23 mouse cellular contexts compared by ENCODE assay signal in genomic region chr15:101329564-101329892, GRCm38 (mm10). TPM values are rescaled to one million over a fixed set of nuclear protein-coding genes. Genes with fewer than 3 reads are reported as not detected.
DNase-seq lines count a peak whose midpoint lies in the region; ATAC-seq and TF ChIP-seq lines count a peak whose summit lies in the region.
"Had no signal": no experiment of that assay in that cellular context is flagged by ENCODE, and none has a peak within 500 bp of the region (broad histone marks: within the 10 kb centered on the region; RNA-seq: fewer than 3 reads in every experiment).

No protein-coding gene starts in this region.

- ATAC-seq in limb, embryonic 12.5 days (ENCODE audit: insufficient number of reproducible peaks, insufficient read depth, low FRiP score, low TSS enrichment, low read depth), result no peak
- ATAC-seq in stomach, postnatal 0 days (ENCODE audit: low FRiP score, low TSS enrichment), result no peak
- ATAC-seq: forebrain, embryonic 13.5 days; intestine, embryonic 15.5 days; liver, postnatal 0 days; midbrain, embryonic 16.5 days had no signal

- DNase-seq in limb, embryonic 10.5 days (ENCODE audit: low spot score), result no peak
- DNase-seq in MN1 (ENCODE audit: low spot score), result peak; percentile 42
- DNase-seq in embryonic facial prominence, embryonic 10.5 days (ENCODE audit: low spot score), result no peak
- DNase-seq in stomach, postnatal 0 days (ENCODE audit: low spot score), result no peak
- DNase-seq in right cerebral cortex, postnatal 14 days, result no peak
- no peak for DNase-seq in right cerebral cortex, postnatal 36 days (ENCODE audit: low spot score in 2 of 2)
- DNase-seq: adrenal gland, adult 2 months; cerebellum, adult 8-10 months; gastrocnemius, postnatal 14 days; heart, adult 2 months; heart, postnatal 14 days; liver, postnatal 0 days; right cerebral cortex, adult 18-20 months; thymus, adult 2 months had no signal

- no peak overlapping the region for H3K4me2 ChIP-seq in limb, embryonic 12.5 days
- no peak overlapping the region for H3K4me2 ChIP-seq in stomach, postnatal 0 days (replicated peaks; ENCODE audit: low read depth)
- H3K4me2 ChIP-seq: forebrain, embryonic 13.5 days; hindbrain, embryonic 15.5 days; intestine, embryonic 15.5 days had no signal

- peaks cover 24% of the 10 kb centered on the region for H3K4me1 ChIP-seq in limb, embryonic 12.5 days (replicated peaks)
- peaks cover 8% of the 10 kb centered on the region; the same call in 1 of the 2 replicates for H3K4me1 ChIP-seq in limb, embryonic 10.5 days
- peaks cover 30% of the 10 kb centered on the region for H3K4me1 ChIP-seq in embryonic facial prominence, embryonic 10.5 days
- H3K4me1 ChIP-seq in stomach, postnatal 0 days (replicated peaks; ENCODE audit: control insufficient read depth, insufficient read depth), result peaks cover 3% of the 10 kb centered on the region; the same call in 1 of the 2 replicates
- H3K4me1 ChIP-seq: forebrain, embryonic 13.5 days; hindbrain, embryonic 15.5 days had no signal

- no peak for TF ChIP-seq EP300 in stomach, postnatal 0 days (optimal IDR thresholded peaks at IDR 0.05)

- H3K27ac ChIP-seq in limb, embryonic 12.5 days, result peak overlapping the region; percentile 14
- no peak overlapping the region for H3K27ac ChIP-seq in limb, embryonic 10.5 days
- H3K27ac ChIP-seq in embryonic facial prominence, embryonic 10.5 days (replicated peaks), result peak overlapping the region; percentile 35; the same call in 1 of the 2 replicates
- H3K27ac ChIP-seq in stomach, postnatal 0 days (replicated peaks), result peak overlapping the region; percentile 63
- H3K27ac ChIP-seq: forebrain, embryonic 13.5 days; heart, adult 2 months; hindbrain, embryonic 15.5 days; intestine, embryonic 15.5 days had no signal

- no peak overlapping the region for H3K4me3 ChIP-seq in limb, embryonic 12.5 days (replicated peaks)
- no peak overlapping the region for H3K4me3 ChIP-seq in limb, embryonic 10.5 days
- no peak overlapping the region for H3K4me3 ChIP-seq in embryonic facial prominence, embryonic 10.5 days
- no peak overlapping the region for H3K4me3 ChIP-seq in stomach, postnatal 0 days (ENCODE audit: low read depth, low read length)
- H3K4me3 ChIP-seq: erythroblast, embryonic 14.5 days; forebrain, embryonic 13.5 days; heart, adult 2 months; hindbrain, embryonic 15.5 days; intestine, embryonic 15.5 days; megakaryocyte, embryonic 14.5 days had no signal

- H3K36me3 ChIP-seq in limb, embryonic 12.5 days, result no peaks in the 10 kb centered on the region
- H3K36me3 ChIP-seq in limb, embryonic 10.5 days, result no peaks in the 10 kb centered on the region
- no peaks in the 10 kb centered on the region for H3K36me3 ChIP-seq in embryonic facial prominence, embryonic 10.5 days (replicated peaks)
- no peaks in the 10 kb centered on the region for H3K36me3 ChIP-seq in stomach, postnatal 0 days (ENCODE audit: control insufficient read depth, insufficient read depth, low read length)
- H3K36me3 ChIP-seq: hindbrain, embryonic 15.5 days; intestine, embryonic 15.5 days had no signal

- no peak overlapping the region for H3K9ac ChIP-seq in limb, embryonic 12.5 days (replicated peaks)
- H3K9ac ChIP-seq in stomach, postnatal 0 days (ENCODE audit: low read length), result no peak overlapping the region
- H3K9ac ChIP-seq: forebrain, embryonic 13.5 days; hindbrain, embryonic 15.5 days; intestine, embryonic 15.5 days; liver, postnatal 0 days had no signal

- no peaks in the 10 kb centered on the region for H3K9me3 ChIP-seq in limb, embryonic 12.5 days
- no peaks in the 10 kb centered on the region for H3K9me3 ChIP-seq in limb, embryonic 10.5 days (replicated peaks)
- no peaks in the 10 kb centered on the region for H3K9me3 ChIP-seq in embryonic facial prominence, embryonic 10.5 days
- no peaks in the 10 kb centered on the region for H3K9me3 ChIP-seq in stomach, postnatal 0 days (ENCODE audit: control insufficient read depth, low read length)
- H3K9me3 ChIP-seq: forebrain, embryonic 13.5 days; hindbrain, embryonic 15.5 days; intestine, embryonic 15.5 days; megakaryocyte, embryonic 14.5 days had no signal

- TF ChIP-seq CTCF in stomach, postnatal 0 days (IDR thresholded peaks at IDR 0.05; ENCODE audit: low read depth), result no peak

- WGBS in limb, embryonic 12.5 days, result 74% methylated on average over 3 of the region's 3 CpGs
- WGBS in limb, embryonic 10.5 days, result 65% methylated on average over 3 of the region's 3 CpGs
- WGBS in embryonic facial prominence, embryonic 10.5 days, result 64% methylated on average over 3 of the region's 3 CpGs
- WGBS in stomach, postnatal 0 days, result 55% methylated on average over 3 of the region's 3 CpGs

- H3K27me3 ChIP-seq in limb, embryonic 12.5 days, result no peaks in the 10 kb centered on the region
- no peaks in the 10 kb centered on the region for H3K27me3 ChIP-seq in limb, embryonic 10.5 days (ENCODE audit: low read depth, poor library complexity, severe bottlenecking)
- no peaks in the 10 kb centered on the region; the same call in 1 of the 2 replicates for H3K27me3 ChIP-seq in embryonic facial prominence, embryonic 10.5 days (replicated peaks; ENCODE audit: low read depth, poor library complexity, severe bottlenecking)
- no peaks in the 10 kb centered on the region for H3K27me3 ChIP-seq in stomach, postnatal 0 days (ENCODE audit: control insufficient read depth, insufficient read depth, low read length)
- H3K27me3 ChIP-seq: forebrain, embryonic 13.5 days; intestine, embryonic 15.5 days had no signal

RNA-seq across cellular contexts. Expression of gene 6030408B16Rik, which starts 36.5 kb away (rescaled TPM):
- polyA plus RNA-seq in limb, embryonic 12.5 days (2016; fragmentation: Nextera tagmentation; extraction: Ambion mirVana), result 4.5 and 4.7 TPM in 2 replicates
- 1.8 and 4.1 TPM in 2 replicates for polyA plus RNA-seq in limb, embryonic 10.5 days (2016; fragmentation: Nextera tagmentation; extraction: Ambion mirVana)
- 0.59 and 0.71 TPM in 2 replicates for polyA plus RNA-seq in embryonic facial prominence, embryonic 10.5 days (2016; fragmentation: Nextera tagmentation; extraction: Ambion mirVana)
- 2.4 TPM in 2 replicates for polyA plus RNA-seq in stomach, postnatal 0 days (2015; fragmentation: Nextera tagmentation; extraction: Ambion mirVana)
- polyA plus RNA-seq: erythroblast, embryonic 14.5 days; hindbrain, embryonic 15.5 days; liver, adult 2 months had no signal

RNA-seq across cellular contexts. Expression of gene Krt80, which starts 40.4 kb away (rescaled TPM):
- polyA plus RNA-seq in limb, embryonic 12.5 days (2016; fragmentation: Nextera tagmentation; extraction: Ambion mirVana), result 0.09 and 0.26 TPM in 2 replicates
- 0.09 and 0.23 TPM in 2 replicates for polyA plus RNA-seq in limb, embryonic 10.5 days (2016; fragmentation: Nextera tagmentation; extraction: Ambion mirVana)
- polyA plus RNA-seq in embryonic facial prominence, embryonic 10.5 days (2016; fragmentation: Nextera tagmentation; extraction: Ambion mirVana), result 0.04 and 0.16 TPM in 2 replicates
- polyA plus RNA-seq in stomach, postnatal 0 days (2015; fragmentation: Nextera tagmentation; extraction: Ambion mirVana), result 63.0 and 75.8 TPM in 2 replicates
- polyA plus RNA-seq: embryonic facial prominence, embryonic 11.5 days; erythroblast, embryonic 14.5 days had no signal

RNA-seq across cellular contexts. Expression of gene Atg101, which starts 45.5 kb away (rescaled TPM):
- polyA plus RNA-seq in limb, embryonic 12.5 days (2016; fragmentation: Nextera tagmentation; extraction: Ambion mirVana), result 66.9 and 67.4 TPM in 2 replicates
- 92.3 and 97.5 TPM in 2 replicates for polyA plus RNA-seq in limb, embryonic 10.5 days (2016; fragmentation: Nextera tagmentation; extraction: Ambion mirVana)
- 86.5 and 91.5 TPM in 2 replicates for polyA plus RNA-seq in embryonic facial prominence, embryonic 10.5 days (2016; fragmentation: Nextera tagmentation; extraction: Ambion mirVana)
- 49.3 and 50.4 TPM in 2 replicates for polyA plus RNA-seq in stomach, postnatal 0 days (2015; fragmentation: Nextera tagmentation; extraction: Ambion mirVana)

Comparison
In these comparisons a context has a peak if more than half of its experiments do, and no peak if none do; other contexts are left out.
1. RNA of gene Krt80, which starts 40.4 kb away (polyA plus RNA-seq): 63.0 to 75.8 TPM in stomach, postnatal 0 days; 0.09 to 0.26 TPM in limb, embryonic 12.5 days, 0.09 to 0.23 TPM in limb, embryonic 10.5 days and 0.04 to 0.16 TPM in embryonic facial prominence, embryonic 10.5 days; every median in the first group is over 10 times any median in the second.